Mouse (Mus musculus) C2C12 (cell line): ENCODE measurements around the gene Cd37. TPM values are rescaled to one million over a fixed set of nuclear protein-coding genes. Genes with fewer than 3 reads are reported as not detected.

Experiments
- H3K27me3 ChIP-seq: one replicate; pipeline ENCODE4 v1.6.1; 2011; ENCODE audit not compliant: control insufficient read depth, insufficient read depth, insufficient read length
- H3K36me3 ChIP-seq: one replicate; pipeline ENCODE4 v1.6.1; 2011; ENCODE audit not compliant: control insufficient read depth, insufficient read depth
- H3K4me3 ChIP-seq: one replicate; pipeline ENCODE4 v1.5.1; 2011; ENCODE audit warnings: mild to moderate bottlenecking, control low read depth; ENCODE audit not compliant: poor library complexity, insufficient read depth, severe bottlenecking
- H3K79me2 ChIP-seq: one replicate; pipeline ENCODE4 v1.6.1; 2011; ENCODE audit not compliant: control insufficient read depth, insufficient read depth
- H3K79me3 ChIP-seq: one replicate; pipeline ENCODE4 v1.6.1; 2011; ENCODE audit warnings: low read depth, control low read depth
- H3ac ChIP-seq: one replicate; pipeline ENCODE3; 2011; ENCODE audit warnings: low read depth; ENCODE audit not compliant: control insufficient read depth, insufficient read length
- CEBPB ChIP-seq: IDR thresholded peaks from one replicate; pipeline ENCODE4 v1.6.1; 2011; ENCODE audit warnings: low read depth, mild to moderate bottlenecking, control low read depth, moderate library complexity
- CTCF ChIP-seq: IDR thresholded peaks from one replicate; pipeline ENCODE4 v1.5.1; 2011; ENCODE audit not compliant: control insufficient read depth, insufficient read depth, insufficient read length
- FOSL1 ChIP-seq: IDR thresholded peaks from one replicate; pipeline ENCODE4 v1.8.0; 2011; ENCODE audit warnings: mild to moderate bottlenecking, low read length; ENCODE audit not compliant: poor library complexity, insufficient read depth, severe bottlenecking
- MAX ChIP-seq: IDR thresholded peaks from one replicate; pipeline ENCODE4 v1.6.1; 2011; ENCODE audit warnings: mild to moderate bottlenecking, control low read depth
- MYOD1 ChIP-seq: IDR thresholded peaks from one replicate; pipeline ENCODE4 v1.6.1; 2011; ENCODE audit warnings: low read depth; ENCODE audit not compliant: control insufficient read depth, insufficient read length
- MYOG ChIP-seq: IDR thresholded peaks from one replicate; pipeline ENCODE4 v1.6.1; 2011; ENCODE audit not compliant: control insufficient read depth, insufficient read length; ENCODE audit errors: extremely low read depth
- USF1 ChIP-seq: IDR thresholded peaks from one replicate; pipeline ENCODE4 v1.6.1; 2011; ENCODE audit warnings: low read depth, mild to moderate bottlenecking, control low read depth, moderate library complexity
- polyA plus RNA-seq: library from polyadenylated mRNA; unstranded; fragments of >200 nt; fragmentation: generic; extraction: Trizol; gene quantifications from one replicate; pipeline ENCODE4 v1.2.1, GENCODE M21; 2012; ENCODE audit warnings: missing spikeins

Gene Cd37
- polyA plus RNA-seq, 1 experiment: 0.37 TPM

- Histone ChIP-seq H3K4me3 (no peak overlapping the region), H3K79me3 (peaks cover 2% of the 10 kb centered on the region), H3K36me3 (no peaks in the 10 kb centered on the region), H3K27me3 (peaks cover 9% of the 10 kb centered on the region), H3K79me2 (peaks cover 15% of the 10 kb centered on the region), H3ac (no peak overlapping the region)
- TF ChIP-seq CTCF (no peak), MYOD1 (no peak), FOSL1 (no peak), CEBPB (no peak), MYOG (no peak), MAX (no peak), USF1 (no peak)
These were observed 26.6 kb downstream of the Cd37 start for GRCm38 (mm10) chr7:45212356-45212755.

GRCm38 (mm10) chr7:45211851-45212251 is 27.1 kb downstream of the Cd37 start, which contains the start of gene Dkkl1:
TSS of gene Dkkl1 (minus strand) at chr7:45212147.
- peaks cover 1% of the 10 kb centered on the region for H3K79me3 ChIP-seq
- peaks cover 10% of the 10 kb centered on the region for H3K79me2 ChIP-seq
- H3K36me3 ChIP-seq: no peaks in the 10 kb centered on the region
- H3K27me3 ChIP-seq: peaks cover 9% of the 10 kb centered on the region
- H3ac ChIP-seq: no peak within 1 kb of the TSS
- TF ChIP-seq CEBPB (no peak), MAX (no peak), MYOD1 (no peak), CTCF (no peak), USF1 (no peak), MYOG (no peak)
- no peak within 1 kb of the TSS for H3K4me3 ChIP-seq

GRCm38 (mm10) chr7:45211070-45211469 is 27.8 kb downstream of the Cd37 start:
- peaks cover 2% of the 10 kb centered on the region for H3K79me2 ChIP-seq
- no peaks in the 10 kb centered on the region for H3K79me3 ChIP-seq
- no peak overlapping the region for H3K4me3 ChIP-seq
- no peaks in the 10 kb centered on the region for H3K36me3 ChIP-seq
- H3K27me3 ChIP-seq: peaks cover 9% of the 10 kb centered on the region
- H3ac ChIP-seq: no peak overlapping the region
- TF ChIP-seq CTCF (no peak), USF1 (no peak), CEBPB (no peak), MYOD1 (no peak), MYOG (no peak), MAX (no peak), FOSL1 (no peak)

GRCm38 (mm10) chr7:45208260-45208659 is 30.7 kb downstream of the Cd37 start:
- H3K79me2 ChIP-seq: no peaks in the 10 kb centered on the region
- H3K4me3 ChIP-seq: no peak overlapping the region

GRCm38 (mm10) chr7:45204380-45205143 is 34.4 kb downstream of the Cd37 start, which contains the start of gene Ccdc155:
TSS of gene Ccdc155 (minus strand) at chr7:45204892.
- H3ac ChIP-seq: no peak within 1 kb of the TSS
- H3K4me3 ChIP-seq: no peak within 1 kb of the TSS
- H3K79me2 ChIP-seq: no peaks in the 10 kb centered on the region
- no peaks in the 10 kb centered on the region for H3K79me3 ChIP-seq
- peaks cover 9% of the 10 kb centered on the region for H3K27me3 ChIP-seq
- no peaks in the 10 kb centered on the region for H3K36me3 ChIP-seq
- TF ChIP-seq MYOD1 (no peak), MYOG (no peak), MAX (no peak), USF1 (no peak), FOSL1 (no peak)

More at GRCm38 (mm10) chr7:45208260-45208659, 30.7 kb downstream of the Cd37 start:
- Histone ChIP-seq H3ac (no peak overlapping the region), H3K79me3 (no peaks in the 10 kb centered on the region), H3K27me3 (peaks cover 9% of the 10 kb centered on the region), H3K36me3 (no peaks in the 10 kb centered on the region)
- no peak for TF ChIP-seq MAX

- H3K79me2 ChIP-seq: no peaks in the 10 kb centered on the region
- no peak for TF ChIP-seq MAX
- no peak for TF ChIP-seq USF1
- TF ChIP-seq MYOD1: no peak
- no peak for TF ChIP-seq FOSL1
- TF ChIP-seq CTCF: no peak
- TF ChIP-seq CEBPB: no peak
- no peaks in the 10 kb centered on the region for H3K36me3 ChIP-seq
- no peak overlapping the region for H3K4me3 ChIP-seq
- peaks cover 9% of the 10 kb centered on the region for H3K27me3 ChIP-seq
- H3K79me3 ChIP-seq: no peaks in the 10 kb centered on the region
- no peak overlapping the region for H3ac ChIP-seq
These were observed 36.3 kb downstream of the Cd37 start for GRCm38 (mm10) chr7:45202654-45203053.
